Mouse (Mus musculus): Measurements from ENCODE around the gene Capn9. TPM values are rescaled to one million over a fixed set of nuclear protein-coding genes. Genes with fewer than 3 reads are reported as not detected.

Gene Capn9
- 13.4 and 27.5 TPM in 2 replicates for polyA plus RNA-seq (2012; rRNA removed)

GRCm38 (mm10) chr8:124575811-124576210 lies at the start of gene Capn9:
TSS of gene Capn9 (plus strand) at chr8:124576111.
- 76% methylated on average over 8 of the region's 8 CpGs for WGBS
- no peak for DNase-seq (ENCODE audit: low read depth, low spot score)

- WGBS, result 80% methylated on average over 11 of the region's 11 CpGs
- DNase-seq (ENCODE audit: low read depth, low spot score), result no peak
Observed at GRCm38 (mm10) chr8:124526261-124526660, 49.6 kb upstream of the Capn9 start.

- DNase-seq (ENCODE audit: low read depth, low spot score), result no peak
- WGBS, result 85% methylated on average over 14 of the region's 14 CpGs
Observed at GRCm38 (mm10) chr8:124530076-124530475, 45.8 kb upstream of the Capn9 start.

- 88% methylated on average over 7 of the region's 7 CpGs for WGBS
- DNase-seq (ENCODE audit: low read depth, low spot score), result no peak
Observed at GRCm38 (mm10) chr8:124530556-124530955, 45.4 kb upstream of the Capn9 start.

GRCm38 (mm10) chr8:124530996-124531395 lies 44.9 kb upstream of the Capn9 start:
- 80% methylated on average over 4 of the region's 4 CpGs for WGBS
- no peak for DNase-seq (ENCODE audit: low read depth, low spot score)

GRCm38 (mm10) chr8:124532626-124533025 lies 43.3 kb upstream of the Capn9 start:
- DNase-seq (ENCODE audit: low read depth, low spot score), result no peak
- WGBS, result 94% methylated on average over 3 of the region's 3 CpGs

GRCm38 (mm10) chr8:124535451-124535850 lies 40.5 kb upstream of the Capn9 start:
- no peak for DNase-seq (ENCODE audit: low read depth, low spot score)
- 80% methylated on average over 5 of the region's 5 CpGs for WGBS

- DNase-seq (ENCODE audit: low read depth, low spot score), result no peak
- WGBS, result 84% methylated on average over 12 of the region's 12 CpGs
Observed at GRCm38 (mm10) chr8:124540906-124541305, 35.0 kb upstream of the Capn9 start.

GRCm38 (mm10) chr8:124542001-124542400 lies 33.9 kb upstream of the Capn9 start:
- 95% methylated on average over 4 of the region's 4 CpGs for WGBS

GRCm38 (mm10) chr8:124543272-124543671 lies 32.6 kb upstream of the Capn9 start:
- 88% methylated on average over 5 of the region's 5 CpGs for WGBS
- no peak for DNase-seq (ENCODE audit: low read depth, low spot score)

More at GRCm38 (mm10) chr8:124542001-124542400, 33.9 kb upstream of the Capn9 start:
- DNase-seq (ENCODE audit: low read depth, low spot score), result no peak

- no peak for DNase-seq (ENCODE audit: low read depth, low spot score)
- 83% methylated on average over 6 of the region's 6 CpGs for WGBS
Observed at GRCm38 (mm10) chr8:124546371-124546770, 29.5 kb upstream of the Capn9 start.

GRCm38 (mm10) chr8:124546815-124547214 lies 29.1 kb upstream of the Capn9 start:
- DNase-seq (ENCODE audit: low read depth, low spot score), result no peak
- 78% methylated on average over 7 of the region's 7 CpGs for WGBS

- 44% methylated on average over 11 of the region's 11 CpGs for WGBS
- no peak for DNase-seq (ENCODE audit: low read depth, low spot score)
Observed at GRCm38 (mm10) chr8:124547269-124547668, 28.6 kb upstream of the Capn9 start.

GRCm38 (mm10) chr8:124548187-124548586 lies 27.7 kb upstream of the Capn9 start:
- WGBS, result 72% methylated on average over 1 of the region's 1 CpGs
- DNase-seq (ENCODE audit: low read depth, low spot score), result no peak

- no peak for DNase-seq (ENCODE audit: low read depth, low spot score)
- 91% methylated on average over 15 of the region's 15 CpGs for WGBS
Observed at GRCm38 (mm10) chr8:124551011-124551661, 24.8 kb upstream of the Capn9 start.

- DNase-seq (ENCODE audit: low read depth, low spot score), result no peak
- WGBS, result 85% methylated on average over 7 of the region's 7 CpGs
Observed at GRCm38 (mm10) chr8:124555113-124555750, 20.7 kb upstream of the Capn9 start.

- DNase-seq (ENCODE audit: low read depth, low spot score), result no peak
- WGBS, result 79% methylated on average over 7 of the region's 7 CpGs
Observed at GRCm38 (mm10) chr8:124556164-124556563, 19.7 kb upstream of the Capn9 start.

GRCm38 (mm10) chr8:124556658-124557057 lies 19.3 kb upstream of the Capn9 start:
- DNase-seq (ENCODE audit: low read depth, low spot score), result no peak
- 79% methylated on average over 13 of the region's 13 CpGs for whole genome bisulfite sequencing

GRCm38 (mm10) chr8:124557476-124557875 lies 18.4 kb upstream of the Capn9 start:
- DNase-seq (ENCODE audit: low read depth, low spot score), result no peak
- WGBS, result 61% methylated on average over 5 of the region's 5 CpGs

- no peak for DNase-seq (ENCODE audit: low read depth, low spot score)
- WGBS, result 41% methylated on average over 6 of the region's 6 CpGs
Observed at GRCm38 (mm10) chr8:124567126-124567525, 8.8 kb upstream of the Capn9 start.

- no peak for DNase-seq (ENCODE audit: low read depth, low spot score)
Observed at GRCm38 (mm10) chr8:124567584-124567983, 8.3 kb upstream of the Capn9 start.

More at GRCm38 (mm10) chr8:124567584-124567983, 8.3 kb upstream of the Capn9 start:
- 37% methylated on average over 3 of the region's 3 CpGs for WGBS

Measured in large intestine, adult 2 months (tissue).